Mouse (Mus musculus) MEL (cell line): ENCODE data around the gene Fto.

Experiments
- CTCF ChIP-seq, 3 experiments: IDR thresholded peaks in 2 of 3; conservative IDR thresholded peaks in 1 of 3; 2 replicates each; pipeline ENCODE4 v1.5.1; 2011 to 2012; ENCODE audit warnings: low read length in 3 of 3, low read depth in 2 of 3, mild to moderate bottlenecking in 2 of 3, improper control_type of control experiment in 1 of 3, inconsistent platforms in 1 of 3, mixed read lengths in 1 of 3, moderate library complexity in 1 of 3; ENCODE audit not compliant: control insufficient read depth in 1 of 3, insufficient read depth in 1 of 3, poor library complexity in 1 of 3, severe bottlenecking in 1 of 3
- HCFC1 ChIP-seq: IDR thresholded peaks from 2 replicates; pipeline ENCODE4 v1.6.1; 2012; ENCODE audit warnings: low read depth, mild to moderate bottlenecking, inconsistent platforms, low read length, improper control_type of control experiment, moderate library complexity
- RCOR1 ChIP-seq: IDR thresholded peaks from 2 replicates; pipeline ENCODE4 v1.6.1; 2012; ENCODE audit warnings: low read depth, mild to moderate bottlenecking, inconsistent platforms, low read length, improper control_type of control experiment

DNA sequence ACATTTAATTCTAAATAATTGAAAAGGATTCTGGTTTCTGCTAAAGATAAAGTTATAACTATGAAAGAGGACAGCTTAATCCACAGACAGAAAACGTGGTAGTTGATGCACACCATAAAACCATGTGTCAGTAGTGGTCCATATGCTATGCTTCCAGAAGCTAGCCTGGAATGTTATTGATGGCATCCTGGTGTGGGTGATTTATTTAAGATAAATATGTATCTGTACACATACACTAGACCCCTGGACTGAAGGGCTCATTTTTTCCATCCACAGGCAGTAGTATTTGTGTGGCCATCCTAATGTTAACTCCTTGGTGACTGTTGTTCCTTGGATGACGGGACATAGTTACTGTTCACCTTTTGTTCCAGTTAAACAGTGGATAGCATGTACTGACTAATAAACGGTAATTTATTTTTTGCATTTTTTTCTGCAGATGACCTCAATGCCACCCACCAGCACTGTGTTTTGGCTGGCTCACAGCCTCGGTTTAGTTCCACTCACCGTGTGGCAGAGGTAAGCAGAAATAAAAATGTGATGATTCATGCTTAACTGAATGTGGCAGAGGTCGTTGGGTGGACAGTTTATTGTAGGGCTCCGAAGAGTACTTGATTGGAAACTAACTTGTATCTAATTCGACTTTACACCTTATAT is 154.7 kb downstream of the Fto start:
- TF ChIP-seq RCOR1 (no peak), CTCF (IDR thresholded peaks at IDR 0.05 in 2 of 3, conservative IDR thresholded peaks at IDR 0.05 in 1 of 3; ENCODE audit: control insufficient read depth in 1 of 3, insufficient read depth in 1 of 3, low read depth in 2 of 3, low read length in 3 of 3, poor library complexity in 1 of 3, severe bottlenecking in 1 of 3) (no peak), HCFC1 (no peak)
